Mouse (Mus musculus): ENCODE results near the gene Tmem120b. TPM values are rescaled to one million over a fixed set of nuclear protein-coding genes. Genes with fewer than 3 reads are reported as not detected.

Gene Tmem120b
- polyA plus RNA-seq, 2 experiments = 13.8 to 21.0 TPM

DNA sequence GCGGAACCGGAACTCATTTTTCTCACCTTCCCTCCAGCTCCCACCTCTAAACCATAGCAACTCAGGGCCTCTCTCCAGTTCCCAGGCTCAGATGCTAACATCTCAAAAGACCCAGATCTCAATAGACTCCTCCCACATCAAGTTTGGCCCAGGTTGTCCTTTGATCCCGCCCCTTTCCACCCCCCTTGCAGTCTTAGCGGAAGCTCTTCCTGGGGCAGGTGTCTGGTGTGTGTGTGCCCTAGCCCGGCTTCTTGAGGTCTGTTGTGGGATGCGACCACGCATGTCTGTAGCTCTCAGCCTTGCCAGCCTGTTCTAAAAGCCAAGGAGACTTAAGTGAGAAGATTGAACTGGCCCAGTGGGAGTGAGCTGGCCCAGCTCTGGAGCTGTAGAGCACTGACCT, 82.4 kb downstream of the Tmem120b start:
- no peak for TF ChIP-seq POLR2A (IDR thresholded peaks at IDR 0.05; ENCODE audit: borderline replicate concordance, extremely low read depth, insufficient read depth, insufficient read length)
- no peak for DNase-seq (ENCODE audit: low spot score)
- Histone ChIP-seq H3K27ac (replicated peaks; ENCODE audit: low read depth, low read length) (no peak overlapping the region), H3K9ac (ENCODE audit: low read depth, low read length, severe bottlenecking) (peak overlapping the region; percentile 38; the same call in 1 of the 2 replicates), H3K36me3 (ENCODE audit: control insufficient read depth, insufficient read depth, low read length) (peaks cover 86% of the 10 kb centered on the region), H3K9me3 (ENCODE audit: control insufficient read depth, low read length) (no peaks in the 10 kb centered on the region), H3K4me3 (replicated peaks; ENCODE audit: low read length) (peak overlapping the region; percentile 35), H3K4me2 (replicated peaks; ENCODE audit: low read depth, low read length, severe bottlenecking) (peak overlapping the region; percentile 50), H3K27me3 (ENCODE audit: control insufficient read depth, insufficient read depth, low read length) (no peaks in the 10 kb centered on the region), H3K4me1 (ENCODE audit: control insufficient read depth, insufficient read depth, low read length) (peaks cover 27% of the 10 kb centered on the region)
- no peak for ATAC-seq (ENCODE audit: low FRiP score, low read depth)
- WGBS = 30% methylated on average over 7 of the region's 7 CpGs

DNA sequence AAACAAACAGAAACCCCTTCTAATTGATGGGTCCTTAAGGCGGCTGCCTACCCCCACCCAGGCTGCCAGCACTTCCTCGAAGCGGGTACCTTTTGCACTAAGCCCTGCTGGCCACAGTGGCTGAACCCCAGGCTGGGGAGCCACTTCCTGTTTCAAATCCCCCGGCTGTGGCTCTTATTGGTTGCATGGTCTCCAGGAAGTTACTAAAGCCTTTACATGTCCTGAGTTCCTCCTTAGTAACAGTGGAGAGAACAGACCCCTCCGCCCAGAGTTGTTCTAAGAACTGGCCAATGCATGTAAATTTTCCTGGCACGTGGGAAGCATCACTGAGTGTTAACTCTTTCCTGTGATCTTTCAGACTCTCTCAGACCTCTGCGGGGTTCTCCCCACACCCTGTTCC, 82.9 kb downstream of the Tmem120b start:
- 30% methylated on average over 7 of the region's 7 CpGs for WGBS
- Histone ChIP-seq H3K4me1 (ENCODE audit: control insufficient read depth, insufficient read depth, low read length) (peaks cover 24% of the 10 kb centered on the region), H3K4me3 (replicated peaks; ENCODE audit: low read length) (peak overlapping the region; percentile 35; the same call in 1 of the 2 replicates), H3K27ac (replicated peaks; ENCODE audit: low read depth, low read length) (no peak overlapping the region), H3K9me3 (ENCODE audit: control insufficient read depth, low read length) (no peaks in the 10 kb centered on the region), H3K4me2 (replicated peaks; ENCODE audit: low read depth, low read length, severe bottlenecking) (peak overlapping the region; percentile 50), H3K9ac (ENCODE audit: low read depth, low read length, severe bottlenecking) (peak overlapping the region; percentile 38; the same call in 1 of the 2 replicates), H3K36me3 (ENCODE audit: control insufficient read depth, insufficient read depth, low read length) (peaks cover 85% of the 10 kb centered on the region), H3K27me3 (ENCODE audit: control insufficient read depth, insufficient read depth, low read length) (no peaks in the 10 kb centered on the region)
- ATAC-seq (ENCODE audit: low FRiP score, low read depth) = peak; percentile 20; the same call in 1 of the 2 replicates
- TF ChIP-seq POLR2A (IDR thresholded peaks at IDR 0.05; ENCODE audit: borderline replicate concordance, extremely low read depth, insufficient read depth, insufficient read length) = no peak
- DNase-seq (ENCODE audit: low spot score) = peak; percentile 68

DNA sequence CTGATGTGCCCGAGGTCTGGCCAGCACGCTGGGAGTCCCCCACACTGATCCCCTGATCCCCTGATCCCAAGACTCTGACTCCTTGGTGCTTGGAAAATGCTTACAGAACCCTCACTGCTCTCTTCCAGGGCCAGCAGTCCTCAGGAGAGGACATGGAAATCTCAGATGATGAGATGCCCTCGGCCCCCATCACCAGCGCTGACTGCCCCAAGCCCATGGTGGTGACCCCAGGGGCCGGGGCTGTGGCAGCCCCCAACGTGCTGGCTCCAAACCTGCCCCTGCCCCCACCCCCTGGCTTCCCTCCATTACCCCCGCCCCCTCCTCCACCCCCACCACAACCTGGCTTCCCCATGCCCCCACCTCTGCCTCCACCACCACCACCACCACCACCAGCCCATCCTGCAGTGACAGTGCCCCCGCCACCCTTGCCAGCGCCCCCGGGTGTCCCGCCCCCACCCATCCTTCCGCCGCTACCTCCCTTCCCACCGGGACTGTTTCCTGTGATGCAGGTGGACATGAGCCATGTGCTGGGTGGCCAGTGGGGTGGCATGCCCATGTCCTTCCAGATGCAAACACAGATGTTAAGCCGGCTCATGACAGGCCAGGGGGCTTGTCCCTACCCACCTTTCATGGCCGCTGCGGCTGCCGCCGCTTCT, 83.6 kb downstream of the Tmem120b start:
- TF ChIP-seq POLR2A (IDR thresholded peaks at IDR 0.05; ENCODE audit: borderline replicate concordance, extremely low read depth, insufficient read depth, insufficient read length) = no peak
- no peak overlapping the region for H3K27ac ChIP-seq (replicated peaks; ENCODE audit: low read depth, low read length)
- no peak for DNase-seq (ENCODE audit: low spot score)
- no peak for ATAC-seq (ENCODE audit: low FRiP score, low read depth)
- no peak overlapping the region for H3K9ac ChIP-seq (ENCODE audit: low read depth, low read length, severe bottlenecking)
- H3K4me2 ChIP-seq (replicated peaks; ENCODE audit: low read depth, low read length, severe bottlenecking) = no peak overlapping the region
- peaks cover 87% of the 10 kb centered on the region for H3K36me3 ChIP-seq (ENCODE audit: control insufficient read depth, insufficient read depth, low read length)
- H3K4me1 ChIP-seq (ENCODE audit: control insufficient read depth, insufficient read depth, low read length) = peaks cover 24% of the 10 kb centered on the region
- WGBS = 92% methylated on average over 18 of the region's 19 CpGs
- H3K27me3 ChIP-seq (ENCODE audit: control insufficient read depth, insufficient read depth, low read length) = no peaks in the 10 kb centered on the region
- no peak overlapping the region for H3K4me3 ChIP-seq (replicated peaks; ENCODE audit: low read length)
- H3K9me3 ChIP-seq (ENCODE audit: control insufficient read depth, low read length) = no peaks in the 10 kb centered on the region

DNA sequence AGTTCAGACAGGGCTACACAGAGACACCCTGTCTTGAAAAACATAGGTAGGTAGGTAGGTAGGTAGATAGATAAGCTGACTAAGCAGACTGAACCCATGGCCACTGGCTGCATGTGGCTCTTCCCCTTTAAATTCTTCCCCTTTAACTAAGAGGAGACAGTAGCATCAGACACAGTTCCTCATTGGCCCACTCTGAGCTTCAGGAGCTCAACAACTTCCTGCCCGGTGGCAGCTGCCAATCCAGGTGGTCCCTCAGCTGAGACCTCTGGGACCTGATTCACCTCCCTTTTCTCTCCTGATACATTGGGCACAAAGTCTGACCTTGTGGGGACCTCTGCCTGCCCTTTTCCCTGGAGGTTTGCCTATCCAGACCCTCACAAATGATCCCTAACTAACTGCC, 84.7 kb downstream of the Tmem120b start:
- DNase-seq (ENCODE audit: low spot score) = no peak
- Histone ChIP-seq H3K4me2 (replicated peaks; ENCODE audit: low read depth, low read length, severe bottlenecking) (no peak overlapping the region), H3K9me3 (ENCODE audit: control insufficient read depth, low read length) (no peaks in the 10 kb centered on the region), H3K4me3 (replicated peaks; ENCODE audit: low read length) (no peak overlapping the region), H3K27ac (replicated peaks; ENCODE audit: low read depth, low read length) (no peak overlapping the region), H3K27me3 (ENCODE audit: control insufficient read depth, insufficient read depth, low read length) (no peaks in the 10 kb centered on the region), H3K9ac (ENCODE audit: low read depth, low read length, severe bottlenecking) (no peak overlapping the region), H3K36me3 (ENCODE audit: control insufficient read depth, insufficient read depth, low read length) (peaks cover 87% of the 10 kb centered on the region), H3K4me1 (ENCODE audit: control insufficient read depth, insufficient read depth, low read length) (peaks cover 24% of the 10 kb centered on the region)
- no peak for TF ChIP-seq POLR2A (IDR thresholded peaks at IDR 0.05; ENCODE audit: borderline replicate concordance, extremely low read depth, insufficient read depth, insufficient read length)
- ATAC-seq (ENCODE audit: low FRiP score, low read depth) = no peak
- WGBS = 71% methylated on average over 1 of the region's 1 CpGs

DNA sequence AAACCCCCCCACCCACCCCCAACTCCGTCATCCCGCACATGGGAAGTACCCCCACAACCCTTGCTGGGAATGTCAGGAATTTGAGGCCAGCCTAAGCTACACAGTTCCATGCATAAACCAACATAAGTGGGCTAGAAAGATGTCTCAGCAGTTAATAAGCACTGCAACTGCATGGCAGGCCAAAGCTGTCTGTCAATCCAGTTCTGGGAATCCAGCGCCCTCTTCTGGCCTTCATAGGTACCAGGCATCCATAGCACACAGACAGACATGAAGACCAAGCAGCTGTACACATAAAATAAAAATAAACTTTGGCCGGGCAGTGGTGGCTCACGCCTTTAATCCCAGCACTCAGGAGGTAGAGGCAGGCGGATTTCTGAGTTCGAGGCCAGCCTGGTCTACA, 87.2 kb downstream of the Tmem120b start:
- Histone ChIP-seq H3K4me3 (replicated peaks; ENCODE audit: low read length) (no peak overlapping the region), H3K36me3 (ENCODE audit: control insufficient read depth, insufficient read depth, low read length) (peaks cover 87% of the 10 kb centered on the region), H3K4me2 (replicated peaks; ENCODE audit: low read depth, low read length, severe bottlenecking) (no peak overlapping the region), H3K9ac (ENCODE audit: low read depth, low read length, severe bottlenecking) (no peak overlapping the region), H3K9me3 (ENCODE audit: control insufficient read depth, low read length) (no peaks in the 10 kb centered on the region), H3K27me3 (ENCODE audit: control insufficient read depth, insufficient read depth, low read length) (no peaks in the 10 kb centered on the region), H3K4me1 (ENCODE audit: control insufficient read depth, insufficient read depth, low read length) (peaks cover 8% of the 10 kb centered on the region), H3K27ac (replicated peaks; ENCODE audit: low read depth, low read length) (no peak overlapping the region)
- ATAC-seq (ENCODE audit: low FRiP score, low read depth) = peak; percentile 41; the same call in 1 of the 2 replicates
- TF ChIP-seq POLR2A (IDR thresholded peaks at IDR 0.05; ENCODE audit: borderline replicate concordance, extremely low read depth, insufficient read depth, insufficient read length) = no peak
- WGBS = 47% methylated on average over 7 of the region's 7 CpGs
- peak; percentile 75 for DNase-seq (ENCODE audit: low spot score)

Measured in limb, embryonic 14.5 days (tissue).